Mouse (Mus musculus) stomach, embryonic 14.5 days (tissue): ENCODE data around the gene Cebpa. TPM values are rescaled to one million over a fixed set of nuclear protein-coding genes. Genes with fewer than 3 reads are reported as not detected.

Experiments
- ATAC-seq: fragments of 200-750 bp; cut with Nextera tagmentation; 2 replicates; pipeline ENCODE4 v1.8.0; 2017; ENCODE audit warnings: low read depth, moderate TSS enrichment; ENCODE audit not compliant: insufficient number of reproducible peaks, insufficient read depth, low FRiP score
- H3K27ac ChIP-seq: fragments of 300-500 bp; sonication (generic); 2 replicates; pipeline ENCODE4 v1.5.1; 2014; ENCODE audit warnings: mild to moderate bottlenecking, low read length, moderate library complexity, mixed read lengths
- H3K27me3 ChIP-seq: fragments of 300-500 bp; sonication (generic); 2 replicates; pipeline ENCODE4 v1.6.1; 2014; ENCODE audit warnings: low read length, control low read depth, mixed read lengths; ENCODE audit not compliant: control insufficient read depth, insufficient read depth
- H3K36me3 ChIP-seq: fragments of 300-500 bp; sonication (generic); 2 replicates; pipeline ENCODE4 v1.6.1; 2014; ENCODE audit warnings: mild to moderate bottlenecking, control low read depth, low read length, moderate library complexity, mixed read lengths; ENCODE audit not compliant: control insufficient read depth, insufficient read depth
- H3K4me1 ChIP-seq: fragments of 300-500 bp; sonication (generic); 2 replicates; pipeline ENCODE4 v1.6.1; 2014; ENCODE audit warnings: low read length, control low read depth, mixed read lengths; ENCODE audit not compliant: control insufficient read depth, insufficient read depth
- H3K4me2 ChIP-seq: fragments of 300-500 bp; sonication (generic); replicated peaks from 2 replicates; pipeline ENCODE4 v1.6.1; 2014; ENCODE audit warnings: low read depth, low read length, control low read depth
- H3K4me3 ChIP-seq: fragments of 300-500 bp; sonication (generic); 2 replicates; pipeline ENCODE4 v1.5.1; 2014; ENCODE audit warnings: low read depth, low read length, control low read depth
- H3K9ac ChIP-seq: fragments of 300-500 bp; sonication (generic); replicated peaks from 2 replicates; pipeline ENCODE4 v1.6.1; 2014; ENCODE audit warnings: low read depth, mild to moderate bottlenecking, control low read depth, low read length, moderate library complexity, mixed read lengths
- H3K9me3 ChIP-seq: fragments of 300-500 bp; sonication (generic); 2 replicates; pipeline ENCODE4 v1.6.1; 2016; ENCODE audit warnings: low read depth, low read length, control low read depth; ENCODE audit not compliant: control insufficient read depth
- WGBS: fragments of 180-500 bp; shearing (Covaris S2); extraction: QIAGEN DNeasy Blood & Tissue Kit; methylation state at CpG from one replicate; pipeline ENCODE4 v1.1.7; 2014; 5-methylcytosine and 5-hydroxymethylcytosine counted together
- polyA plus RNA-seq: library from polyadenylated mRNA; unstranded; fragments of >200 nt; fragmentation: Nextera tagmentation; extraction: Ambion mirVana; gene quantifications from 2 replicates; pipeline ENCODE4 v1.2.1, GENCODE M21; 2014

Gene Cebpa
- polyA plus RNA-seq, 1 experiment from 2014 or later, result 3.7 TPM

GRCm38 (mm10) chr7:35094975-35095678 is 24.0 kb upstream of the Cebpa start:
- Histone ChIP-seq H3K27me3 (no peaks in the 10 kb centered on the region), H3K36me3 (no peaks in the 10 kb centered on the region), H3K9ac (no peak overlapping the region), H3K4me2 (no peak overlapping the region), H3K4me3 (no peak overlapping the region), H3K9me3 (no peaks in the 10 kb centered on the region), H3K27ac (no peak overlapping the region), H3K4me1 (no peaks in the 10 kb centered on the region)
- no peak for ATAC-seq
- WGBS, result 76% methylated on average over 9 of the region's 9 CpGs

- Histone ChIP-seq H3K9me3 (no peaks in the 10 kb centered on the region), H3K4me3 (no peak overlapping the region)
- 73% methylated on average over 4 of the region's 4 CpGs for WGBS
Observed at GRCm38 (mm10) chr7:35098777-35099176, 20.3 kb upstream of the Cebpa start.

GRCm38 (mm10) chr7:35099528-35099927 is 19.6 kb upstream of the Cebpa start:
- H3K4me3 ChIP-seq, result no peak overlapping the region
- 79% methylated on average over 4 of the region's 4 CpGs for WGBS
- H3K4me2 ChIP-seq, result no peak overlapping the region
- H3K27ac ChIP-seq, result no peak overlapping the region
- H3K4me1 ChIP-seq, result no peaks in the 10 kb centered on the region
- H3K9me3 ChIP-seq, result no peaks in the 10 kb centered on the region
- no peak overlapping the region for H3K9ac ChIP-seq
- H3K36me3 ChIP-seq, result no peaks in the 10 kb centered on the region
- ATAC-seq, result no peak
- no peaks in the 10 kb centered on the region for H3K27me3 ChIP-seq

More at GRCm38 (mm10) chr7:35098777-35099176, 20.3 kb upstream of the Cebpa start:
- no peak overlapping the region for H3K9ac ChIP-seq
- H3K27me3 ChIP-seq, result no peaks in the 10 kb centered on the region
- no peaks in the 10 kb centered on the region for H3K4me1 ChIP-seq
- no peaks in the 10 kb centered on the region for H3K36me3 ChIP-seq
- ATAC-seq, result no peak
- no peak overlapping the region for H3K4me2 ChIP-seq
- no peak overlapping the region for H3K27ac ChIP-seq

GRCm38 (mm10) chr7:35106614-35107013 is 12.5 kb upstream of the Cebpa start:
- Histone ChIP-seq H3K9ac (no peak overlapping the region), H3K4me1 (no peaks in the 10 kb centered on the region), H3K4me3 (no peak overlapping the region), H3K4me2 (no peak overlapping the region), H3K36me3 (no peaks in the 10 kb centered on the region), H3K27me3 (no peaks in the 10 kb centered on the region), H3K27ac (no peak overlapping the region), H3K9me3 (no peaks in the 10 kb centered on the region)
- WGBS, result 56% methylated on average over 7 of the region's 7 CpGs
- ATAC-seq, result no peak

- Histone ChIP-seq H3K4me3 (no peak overlapping the region), H3K27ac (no peak overlapping the region), H3K4me2 (no peak overlapping the region), H3K36me3 (no peaks in the 10 kb centered on the region), H3K9me3 (no peaks in the 10 kb centered on the region), H3K4me1 (no peaks in the 10 kb centered on the region), H3K9ac (no peak overlapping the region), H3K27me3 (no peaks in the 10 kb centered on the region)
- ATAC-seq, result no peak
- whole genome bisulfite sequencing, result 18% methylated on average over 3 of the region's 3 CpGs
Observed at GRCm38 (mm10) chr7:35107630-35108029, 11.5 kb upstream of the Cebpa start.

- 31% methylated on average over 2 of the region's 2 CpGs for WGBS
- H3K36me3 ChIP-seq, result no peaks in the 10 kb centered on the region
- no peak overlapping the region for H3K9ac ChIP-seq
- no peaks in the 10 kb centered on the region for H3K4me1 ChIP-seq
- no peak overlapping the region for H3K4me3 ChIP-seq
- H3K27ac ChIP-seq, result no peak overlapping the region
- H3K9me3 ChIP-seq, result no peaks in the 10 kb centered on the region
- H3K4me2 ChIP-seq, result no peak overlapping the region
- ATAC-seq, result no peak
- H3K27me3 ChIP-seq, result no peaks in the 10 kb centered on the region
Observed at GRCm38 (mm10) chr7:35108046-35108445, 11.0 kb upstream of the Cebpa start.

- 59% methylated on average over 6 of the region's 6 CpGs for WGBS
- no peaks in the 10 kb centered on the region for H3K27me3 ChIP-seq
- no peak overlapping the region for H3K27ac ChIP-seq
- no peak overlapping the region for H3K9ac ChIP-seq
- H3K9me3 ChIP-seq, result no peaks in the 10 kb centered on the region
- H3K36me3 ChIP-seq, result no peaks in the 10 kb centered on the region
- H3K4me2 ChIP-seq, result no peak overlapping the region
- no peak overlapping the region for H3K4me3 ChIP-seq
- no peaks in the 10 kb centered on the region for H3K4me1 ChIP-seq
- no peak for ATAC-seq
Observed at GRCm38 (mm10) chr7:35108663-35109062, 10.4 kb upstream of the Cebpa start.

GRCm38 (mm10) chr7:35113136-35113535 is 6.0 kb upstream of the Cebpa start:
- no peak overlapping the region for H3K4me2 ChIP-seq
- peaks cover 5% of the 10 kb centered on the region; the same call in 1 of the 2 replicates for H3K27me3 ChIP-seq
- H3K4me3 ChIP-seq, result no peak overlapping the region
- no peaks in the 10 kb centered on the region for H3K9me3 ChIP-seq
- WGBS, result 42% methylated on average over 4 of the region's 4 CpGs
- H3K27ac ChIP-seq, result no peak overlapping the region
- no peaks in the 10 kb centered on the region for H3K36me3 ChIP-seq
- H3K4me1 ChIP-seq, result no peaks in the 10 kb centered on the region
- H3K9ac ChIP-seq, result no peak overlapping the region
- no peak for ATAC-seq

GRCm38 (mm10) chr7:35113721-35114120 is 5.4 kb upstream of the Cebpa start:
- H3K4me2 ChIP-seq, result no peak overlapping the region
- H3K9ac ChIP-seq, result no peak overlapping the region
- H3K27me3 ChIP-seq, result peaks cover 5% of the 10 kb centered on the region; the same call in 1 of the 2 replicates
- no peaks in the 10 kb centered on the region for H3K36me3 ChIP-seq
- no peak for ATAC-seq
- no peak overlapping the region for H3K4me3 ChIP-seq
- 74% methylated on average over 5 of the region's 5 CpGs for WGBS
- no peak overlapping the region for H3K27ac ChIP-seq
- H3K9me3 ChIP-seq, result no peaks in the 10 kb centered on the region
- no peaks in the 10 kb centered on the region for H3K4me1 ChIP-seq
